Mouse (Mus musculus) stomach, embryonic 15.5 days (tissue): ENCODE data around the gene Lrrn2. TPM values are rescaled to one million over a fixed set of nuclear protein-coding genes. Genes with fewer than 3 reads are reported as not detected.
A peak's percentile ranks its signal among the peaks of the same experiment; 100 is the strongest.

Experiments used
- ATAC-seq: fragments of 200-750 bp; cut with Nextera tagmentation; 2 replicates; pipeline ENCODE4 v1.8.0; 2017; ENCODE audit warnings: low read depth, moderate number of reproducible peaks, moderate TSS enrichment; ENCODE audit not compliant: insufficient read depth, low FRiP score
- H3K27ac ChIP-seq: fragments of 300-500 bp; sonication (generic); 2 replicates; pipeline ENCODE4 v1.5.1; 2015; ENCODE audit warnings: mild to moderate bottlenecking, inconsistent platforms
- H3K27me3 ChIP-seq: fragments of 300-500 bp; sonication (generic); replicated peaks from 2 replicates; pipeline ENCODE4 v1.6.1; 2015; ENCODE audit warnings: inconsistent platforms
- H3K36me3 ChIP-seq: fragments of 300-500 bp; sonication (generic); 2 replicates; pipeline ENCODE4 v1.6.1; 2015; ENCODE audit warnings: inconsistent platforms
- H3K4me1 ChIP-seq: fragments of 300-500 bp; sonication (generic); 2 replicates; pipeline ENCODE4 v1.6.1; 2015; ENCODE audit warnings: inconsistent platforms
- H3K4me2 ChIP-seq: fragments of 300-500 bp; sonication (generic); 2 replicates; pipeline ENCODE4 v1.6.1; 2015; ENCODE audit warnings: mild to moderate bottlenecking, inconsistent platforms
- H3K4me3 ChIP-seq: fragments of 300-500 bp; sonication (generic); replicated peaks from 2 replicates; pipeline ENCODE4 v1.5.1; 2015; ENCODE audit warnings: inconsistent platforms
- H3K9ac ChIP-seq: fragments of 300-500 bp; sonication (generic); 2 replicates; pipeline ENCODE4 v1.6.1; 2015; ENCODE audit warnings: inconsistent platforms
- H3K9me3 ChIP-seq: fragments of 300-500 bp; sonication (generic); 2 replicates; pipeline ENCODE4 v1.6.1; 2016; ENCODE audit warnings: inconsistent platforms
- WGBS: fragments of 180-500 bp; shearing (Covaris S2); methylation state at CpG from one replicate; pipeline ENCODE4 v1.1.7; 2015; 5-methylcytosine and 5-hydroxymethylcytosine counted together
- polyA plus RNA-seq: library from polyadenylated mRNA; unstranded; fragments of >200 nt; fragmentation: Nextera tagmentation; extraction: Ambion mirVana; gene quantifications from 2 replicates; pipeline ENCODE4 v1.2.1, GENCODE M21; 2015

Gene Lrrn2
- 3.9 and 5.4 TPM in 2 replicates for polyA plus RNA-seq

GRCm38 (mm10) chr1:132880161-132881005 is at the start of gene Lrrn2:
Gene Lrrn2 (plus strand): TSS chr1:132880273.
- under 1% methylated on average over 80 of the region's 80 CpGs for WGBS
- peak within 1 kb of the TSS; percentile 55 for H3K4me3 ChIP-seq
- no peaks in the 10 kb centered on the region for H3K36me3 ChIP-seq
- peak; percentile 63 for ATAC-seq
- peaks cover 54% of the 10 kb centered on the region for H3K27me3 ChIP-seq
- peaks cover 21% of the 10 kb centered on the region for H3K4me1 ChIP-seq
- peak within 1 kb of the TSS; percentile 97 for H3K4me2 ChIP-seq
- no peaks in the 10 kb centered on the region for H3K9me3 ChIP-seq
- H3K27ac ChIP-seq = no peak within 1 kb of the TSS
- peak within 1 kb of the TSS; percentile 32 for H3K9ac ChIP-seq

GRCm38 (mm10) chr1:132831963-132832362 is 48.1 kb upstream of the Lrrn2 start:
- Histone ChIP-seq H3K27ac (no peak overlapping the region), H3K4me1 (no peaks in the 10 kb centered on the region), H3K27me3 (no peaks in the 10 kb centered on the region), H3K36me3 (no peaks in the 10 kb centered on the region), H3K4me2 (no peak overlapping the region), H3K9me3 (no peaks in the 10 kb centered on the region), H3K4me3 (no peak overlapping the region), H3K9ac (no peak overlapping the region)
- ATAC-seq = no peak
- 85% methylated on average over 4 of the region's 4 CpGs for WGBS

GRCm38 (mm10) chr1:132834037-132834436 is 46.0 kb upstream of the Lrrn2 start:
- Histone ChIP-seq H3K4me3 (no peak overlapping the region), H3K27me3 (no peaks in the 10 kb centered on the region), H3K9me3 (no peaks in the 10 kb centered on the region), H3K27ac (no peak overlapping the region), H3K4me2 (no peak overlapping the region), H3K36me3 (no peaks in the 10 kb centered on the region), H3K9ac (no peak overlapping the region), H3K4me1 (no peaks in the 10 kb centered on the region)
- WGBS = 38% methylated on average over 8 of the region's 8 CpGs
- ATAC-seq = no peak; the same call in 1 of the 2 replicates

- H3K36me3 ChIP-seq = no peaks in the 10 kb centered on the region
- 60% methylated on average over 8 of the region's 8 CpGs for WGBS
- H3K4me2 ChIP-seq = no peak overlapping the region
- H3K9ac ChIP-seq = no peak overlapping the region
- no peak for ATAC-seq
- no peaks in the 10 kb centered on the region for H3K9me3 ChIP-seq
- H3K27me3 ChIP-seq = no peaks in the 10 kb centered on the region
- no peaks in the 10 kb centered on the region for H3K4me1 ChIP-seq
- H3K27ac ChIP-seq = no peak overlapping the region
- H3K4me3 ChIP-seq = no peak overlapping the region
Observed at GRCm38 (mm10) chr1:132836895-132837294, 43.2 kb upstream of the Lrrn2 start.

- H3K36me3 ChIP-seq = no peaks in the 10 kb centered on the region
- no peak overlapping the region for H3K9ac ChIP-seq
- no peak overlapping the region for H3K4me2 ChIP-seq
- no peak overlapping the region for H3K27ac ChIP-seq
- WGBS = 69% methylated on average over 5 of the region's 5 CpGs
- H3K27me3 ChIP-seq = no peaks in the 10 kb centered on the region
- ATAC-seq = no peak
- H3K4me1 ChIP-seq = no peaks in the 10 kb centered on the region
- H3K9me3 ChIP-seq = no peaks in the 10 kb centered on the region
- no peak overlapping the region for H3K4me3 ChIP-seq
Observed at GRCm38 (mm10) chr1:132837691-132838090, 42.4 kb upstream of the Lrrn2 start.

- Histone ChIP-seq H3K27me3 (no peaks in the 10 kb centered on the region), H3K4me1 (no peaks in the 10 kb centered on the region), H3K36me3 (no peaks in the 10 kb centered on the region), H3K9ac (no peak overlapping the region), H3K9me3 (no peaks in the 10 kb centered on the region), H3K27ac (no peak overlapping the region), H3K4me2 (no peak overlapping the region), H3K4me3 (no peak overlapping the region)
- ATAC-seq = no peak
- WGBS = 81% methylated on average over 1 of the region's 1 CpGs
Observed at GRCm38 (mm10) chr1:132838371-132838770, 41.7 kb upstream of the Lrrn2 start.

- H3K27ac ChIP-seq = no peak overlapping the region
- no peak overlapping the region for H3K9ac ChIP-seq
- WGBS = 73% methylated on average over 10 of the region's 10 CpGs
- H3K27me3 ChIP-seq = no peaks in the 10 kb centered on the region
- no peak overlapping the region for H3K4me3 ChIP-seq
- no peaks in the 10 kb centered on the region for H3K36me3 ChIP-seq
- H3K4me2 ChIP-seq = no peak overlapping the region
- no peaks in the 10 kb centered on the region for H3K9me3 ChIP-seq
- no peak for ATAC-seq
- H3K4me1 ChIP-seq = peaks cover 7% of the 10 kb centered on the region; the same call in 1 of the 2 replicates
Observed at GRCm38 (mm10) chr1:132843612-132844011, 36.5 kb upstream of the Lrrn2 start.

GRCm38 (mm10) chr1:132844088-132844804 is 35.8 kb upstream of the Lrrn2 start:
- Histone ChIP-seq H3K4me3 (no peak overlapping the region), H3K9me3 (no peaks in the 10 kb centered on the region), H3K9ac (no peak overlapping the region), H3K27me3 (no peaks in the 10 kb centered on the region), H3K4me1 (peaks cover 7% of the 10 kb centered on the region; the same call in 1 of the 2 replicates), H3K36me3 (no peaks in the 10 kb centered on the region), H3K27ac (no peak overlapping the region), H3K4me2 (no peak overlapping the region)
- ATAC-seq = no peak
- WGBS = 76% methylated on average over 20 of the region's 20 CpGs

GRCm38 (mm10) chr1:132845766-132846165 is 34.3 kb upstream of the Lrrn2 start:
- WGBS = 75% methylated on average over 8 of the region's 8 CpGs
- ATAC-seq = no peak

GRCm38 (mm10) chr1:132850809-132851208 is 29.3 kb upstream of the Lrrn2 start:
- Histone ChIP-seq H3K27ac (no peak overlapping the region), H3K4me3 (no peak overlapping the region), H3K9ac (no peak overlapping the region), H3K9me3 (no peaks in the 10 kb centered on the region), H3K27me3 (no peaks in the 10 kb centered on the region), H3K4me2 (no peak overlapping the region), H3K36me3 (no peaks in the 10 kb centered on the region), H3K4me1 (no peaks in the 10 kb centered on the region)
- WGBS = 59% methylated on average over 5 of the region's 5 CpGs
- no peak for ATAC-seq

More at GRCm38 (mm10) chr1:132845766-132846165, 34.3 kb upstream of the Lrrn2 start:
- H3K27ac ChIP-seq = no peak overlapping the region
- H3K4me1 ChIP-seq = peaks cover 7% of the 10 kb centered on the region; the same call in 1 of the 2 replicates
- H3K9ac ChIP-seq = no peak overlapping the region
- H3K9me3 ChIP-seq = no peaks in the 10 kb centered on the region
- H3K4me2 ChIP-seq = no peak overlapping the region
- no peak overlapping the region for H3K4me3 ChIP-seq
- no peaks in the 10 kb centered on the region for H3K36me3 ChIP-seq
- H3K27me3 ChIP-seq = no peaks in the 10 kb centered on the region

GRCm38 (mm10) chr1:132851296-132851695 is 28.8 kb upstream of the Lrrn2 start:
- no peak for ATAC-seq
- no peak overlapping the region for H3K4me2 ChIP-seq
- no peak overlapping the region for H3K9ac ChIP-seq
- H3K27me3 ChIP-seq = no peaks in the 10 kb centered on the region
- H3K36me3 ChIP-seq = no peaks in the 10 kb centered on the region
- no peaks in the 10 kb centered on the region for H3K4me1 ChIP-seq
- no peak overlapping the region for H3K4me3 ChIP-seq
- WGBS = 65% methylated on average over 2 of the region's 2 CpGs
- H3K27ac ChIP-seq = no peak overlapping the region
- no peaks in the 10 kb centered on the region for H3K9me3 ChIP-seq

- H3K9ac ChIP-seq = no peak overlapping the region
- H3K4me3 ChIP-seq = no peak overlapping the region
- WGBS = 33% methylated on average over 4 of the region's 4 CpGs
- H3K27me3 ChIP-seq = no peaks in the 10 kb centered on the region
- H3K36me3 ChIP-seq = no peaks in the 10 kb centered on the region
- no peaks in the 10 kb centered on the region for H3K9me3 ChIP-seq
- no peaks in the 10 kb centered on the region for H3K4me1 ChIP-seq
- no peak for ATAC-seq
- no peak overlapping the region for H3K27ac ChIP-seq
- no peak overlapping the region for H3K4me2 ChIP-seq
Observed at GRCm38 (mm10) chr1:132851771-132852170, 28.3 kb upstream of the Lrrn2 start.
